Mouse (Mus musculus): ENCODE results near the gene Pde6d. TPM values are rescaled to one million over a fixed set of nuclear protein-coding genes. Genes with fewer than 3 reads are reported as not detected.

Gene Pde6d
- polyA plus RNA-seq, 1 experiment, result 74.9 TPM

DNA sequence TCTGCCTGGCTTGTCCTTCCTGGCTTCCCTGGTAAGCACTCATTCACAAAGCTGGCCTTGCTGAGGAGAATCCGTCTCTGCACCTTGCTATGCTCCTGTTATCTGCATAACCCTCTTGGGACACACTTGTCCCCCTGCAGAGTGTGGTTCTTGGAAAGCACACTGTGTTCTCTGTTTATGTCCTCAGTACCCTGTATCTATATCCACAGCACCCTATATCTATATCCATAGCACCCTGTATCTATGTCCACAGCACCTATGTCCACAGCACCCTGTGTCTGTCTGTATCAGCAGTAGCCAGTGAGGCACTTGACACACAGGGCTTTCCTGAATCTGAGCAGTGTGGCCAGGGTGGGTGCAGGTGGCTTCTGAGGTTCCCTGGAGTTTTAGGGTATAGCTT lies 28.5 kb upstream of the Pde6d start:
- H3K27ac ChIP-seq (ENCODE audit: insufficient read depth, low read length), result no peak overlapping the region
- H3K4me3 ChIP-seq (ENCODE audit: insufficient read depth, low read length), result no peak overlapping the region
- H3K4me1 ChIP-seq (ENCODE audit: control insufficient read depth, insufficient read depth, low read length), result no peaks in the 10 kb centered on the region
- TF ChIP-seq CTCF (IDR thresholded peaks at IDR 0.05; ENCODE audit: extremely low read depth, insufficient read depth, low read length) (no peak), POLR2A (IDR thresholded peaks at IDR 0.05; ENCODE audit: extremely low read depth, insufficient read depth, low read length) (no peak)

DNA sequence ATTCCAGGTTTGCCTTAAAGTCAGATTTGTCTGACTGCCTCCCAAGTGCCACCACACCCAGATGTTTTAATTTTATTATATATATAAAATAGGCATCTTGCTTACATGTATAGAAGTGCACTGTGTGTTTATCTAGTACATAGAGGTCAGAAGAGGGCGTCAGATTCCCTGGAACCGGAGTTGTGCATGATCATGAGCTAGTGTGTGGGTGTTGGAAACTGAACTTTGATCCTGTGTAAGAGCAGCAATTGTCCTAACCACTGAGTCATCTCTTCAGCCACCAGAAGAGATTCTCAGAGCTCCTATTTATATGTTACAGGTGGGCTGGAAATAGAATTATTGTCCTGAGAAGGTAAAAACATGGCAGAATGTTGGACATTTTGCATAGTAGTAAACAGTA lies 17.7 kb upstream of the Pde6d start:
- Histone ChIP-seq H3K4me1 (ENCODE audit: control insufficient read depth, insufficient read depth, low read length) (peaks cover 4% of the 10 kb centered on the region; the same call in 1 of the 2 replicates), H3K4me3 (ENCODE audit: insufficient read depth, low read length) (no peak overlapping the region), H3K27ac (ENCODE audit: insufficient read depth, low read length) (no peak overlapping the region)
- TF ChIP-seq POLR2A (IDR thresholded peaks at IDR 0.05; ENCODE audit: extremely low read depth, insufficient read depth, low read length), result no peak
- TF ChIP-seq CTCF (IDR thresholded peaks at IDR 0.05; ENCODE audit: extremely low read depth, insufficient read depth, low read length), result no peak

DNA sequence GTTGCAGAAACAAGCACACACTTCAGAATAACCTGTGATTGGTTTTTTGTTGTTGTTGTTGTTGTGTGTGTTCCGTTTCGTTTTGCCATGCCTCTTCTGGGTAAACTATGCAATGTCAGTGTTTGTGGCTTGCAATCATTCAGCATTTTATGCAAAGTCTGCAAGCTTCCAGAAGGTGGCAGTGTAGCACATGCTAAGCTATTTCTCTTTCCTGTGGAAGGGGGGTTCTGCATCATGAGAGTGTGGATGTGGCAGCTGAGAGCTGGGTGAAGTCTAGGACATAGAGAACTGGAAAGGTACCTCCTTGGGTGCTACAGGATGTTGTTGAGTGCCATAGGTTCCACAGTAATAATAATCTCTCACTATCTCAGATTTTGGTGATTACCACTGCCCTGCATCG lies 16.1 kb upstream of the Pde6d start:
- no peak for TF ChIP-seq POLR2A (IDR thresholded peaks at IDR 0.05; ENCODE audit: extremely low read depth, insufficient read depth, low read length)
- peak; percentile 55 for TF ChIP-seq CTCF (IDR thresholded peaks at IDR 0.05; ENCODE audit: extremely low read depth, insufficient read depth, low read length)
- Histone ChIP-seq H3K4me3 (ENCODE audit: insufficient read depth, low read length) (no peak overlapping the region), H3K4me1 (ENCODE audit: control insufficient read depth, insufficient read depth, low read length) (peaks cover 4% of the 10 kb centered on the region; the same call in 1 of the 2 replicates), H3K27ac (ENCODE audit: insufficient read depth, low read length) (no peak overlapping the region)

DNA sequence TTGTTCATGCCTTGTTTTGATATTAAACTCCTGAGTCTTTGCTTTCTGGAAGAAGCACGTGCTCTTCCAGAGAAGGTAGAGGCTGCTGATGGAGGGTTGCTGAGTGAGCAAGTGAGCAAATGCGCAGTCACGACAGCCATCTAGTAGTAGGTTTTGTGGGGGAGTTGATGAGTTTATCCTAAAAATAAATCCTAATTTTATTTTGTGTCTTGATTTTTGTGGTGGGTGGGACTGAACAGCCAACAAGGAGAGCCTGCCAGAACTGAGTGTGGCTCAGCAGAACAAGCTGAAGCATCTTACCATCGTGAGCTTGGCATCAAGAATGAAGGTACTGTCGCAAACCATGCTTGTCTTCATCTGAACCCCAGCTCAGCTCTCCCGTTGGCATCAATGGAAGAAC lies 14.1 kb upstream of the Pde6d start:
- TF ChIP-seq CTCF (IDR thresholded peaks at IDR 0.05; ENCODE audit: extremely low read depth, insufficient read depth, low read length), result no peak
- 0 out of 2 replicates have a peak, but pooled peaks have one; percentile 22 for TF ChIP-seq POLR2A (IDR thresholded peaks at IDR 0.05; ENCODE audit: extremely low read depth, insufficient read depth, low read length)
- H3K4me3 ChIP-seq (ENCODE audit: insufficient read depth, low read length), result no peak overlapping the region
- no peak overlapping the region for H3K27ac ChIP-seq (ENCODE audit: insufficient read depth, low read length)
- H3K4me1 ChIP-seq (ENCODE audit: control insufficient read depth, insufficient read depth, low read length), result peaks cover 4% of the 10 kb centered on the region; the same call in 1 of the 2 replicates

DNA sequence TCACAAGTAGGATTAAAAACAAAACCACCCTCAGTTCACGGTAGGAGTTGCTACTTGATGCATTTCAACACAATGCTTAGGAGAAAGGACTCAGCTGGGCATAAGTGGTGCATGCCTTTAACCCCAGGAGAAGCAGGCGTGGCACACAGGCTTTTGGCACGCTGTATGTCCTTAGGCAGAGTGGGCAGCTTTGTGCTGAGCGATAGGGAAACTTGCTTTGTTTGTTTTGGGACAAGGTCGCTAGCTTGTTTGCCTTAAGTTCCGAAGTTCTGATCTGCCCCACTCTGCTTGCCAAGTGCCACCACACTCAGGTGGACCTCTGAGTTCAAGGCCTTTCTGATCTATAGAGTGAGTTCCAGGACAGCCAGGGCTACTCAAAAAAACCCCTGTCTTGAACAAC lies 12.9 kb upstream of the Pde6d start:
- Histone ChIP-seq H3K4me1 (ENCODE audit: control insufficient read depth, insufficient read depth, low read length) (peaks cover 4% of the 10 kb centered on the region; the same call in 1 of the 2 replicates), H3K4me3 (ENCODE audit: insufficient read depth, low read length) (no peak overlapping the region), H3K27ac (ENCODE audit: insufficient read depth, low read length) (no peak overlapping the region)
- TF ChIP-seq POLR2A (IDR thresholded peaks at IDR 0.05; ENCODE audit: extremely low read depth, insufficient read depth, low read length) (no peak), CTCF (IDR thresholded peaks at IDR 0.05; ENCODE audit: extremely low read depth, insufficient read depth, low read length) (no peak)

DNA sequence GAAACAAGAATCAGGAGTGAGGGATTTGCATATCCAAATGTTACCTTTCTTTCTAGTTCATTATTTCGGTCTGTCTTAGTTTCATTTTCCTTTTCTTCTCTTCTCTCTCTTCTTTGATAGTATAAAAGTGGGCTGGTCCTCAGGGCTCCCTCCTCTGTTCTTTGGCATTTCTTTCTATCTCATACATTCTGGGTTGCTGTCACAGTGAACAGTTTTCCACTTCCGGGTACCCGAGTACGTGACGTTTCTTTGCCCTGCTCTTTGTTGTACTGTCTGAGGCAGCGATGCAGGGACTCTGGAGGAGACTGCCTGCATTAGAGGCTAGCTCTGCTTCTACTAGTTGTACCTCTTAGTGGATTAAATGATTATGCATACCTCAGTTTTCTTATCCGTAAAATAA lies 12.1 kb upstream of the Pde6d start:
- H3K4me1 ChIP-seq (ENCODE audit: control insufficient read depth, insufficient read depth, low read length), result peaks cover 4% of the 10 kb centered on the region; the same call in 1 of the 2 replicates
- TF ChIP-seq POLR2A (IDR thresholded peaks at IDR 0.05; ENCODE audit: extremely low read depth, insufficient read depth, low read length) (no peak), CTCF (IDR thresholded peaks at IDR 0.05; ENCODE audit: extremely low read depth, insufficient read depth, low read length) (no peak)
- H3K27ac ChIP-seq (ENCODE audit: insufficient read depth, low read length), result no peak overlapping the region
- no peak overlapping the region for H3K4me3 ChIP-seq (ENCODE audit: insufficient read depth, low read length)

DNA sequence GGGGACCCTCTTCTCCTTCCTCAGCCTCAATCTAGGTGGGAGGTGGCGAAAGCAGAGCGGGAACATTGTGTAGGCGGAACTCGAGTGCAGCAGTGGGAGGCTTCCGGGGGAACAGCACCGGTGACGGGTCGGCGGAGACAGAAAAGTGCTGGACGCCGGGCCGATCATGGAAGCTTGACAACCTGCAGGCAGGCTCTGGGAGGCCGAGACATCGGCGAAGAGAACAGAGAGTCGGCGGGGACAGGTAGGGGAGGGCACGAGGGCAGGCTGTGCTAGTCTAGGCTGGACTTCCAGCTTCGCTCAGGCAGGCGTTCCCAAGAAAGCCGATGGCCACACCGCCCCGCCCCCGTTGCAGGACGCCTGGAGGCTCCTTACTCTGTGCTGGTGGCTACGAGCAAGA lies 4.6 kb upstream of the Pde6d start:
- Histone ChIP-seq H3K27ac (ENCODE audit: insufficient read depth, low read length) (no peak overlapping the region), H3K4me1 (ENCODE audit: control insufficient read depth, insufficient read depth, low read length) (no peaks in the 10 kb centered on the region), H3K4me3 (ENCODE audit: insufficient read depth, low read length) (peak overlapping the region; percentile 72)
- TF ChIP-seq POLR2A (IDR thresholded peaks at IDR 0.05; ENCODE audit: extremely low read depth, insufficient read depth, low read length) (peak; percentile 66; the same call in 1 of the 2 replicates), CTCF (IDR thresholded peaks at IDR 0.05; ENCODE audit: extremely low read depth, insufficient read depth, low read length) (no peak)

DNA sequence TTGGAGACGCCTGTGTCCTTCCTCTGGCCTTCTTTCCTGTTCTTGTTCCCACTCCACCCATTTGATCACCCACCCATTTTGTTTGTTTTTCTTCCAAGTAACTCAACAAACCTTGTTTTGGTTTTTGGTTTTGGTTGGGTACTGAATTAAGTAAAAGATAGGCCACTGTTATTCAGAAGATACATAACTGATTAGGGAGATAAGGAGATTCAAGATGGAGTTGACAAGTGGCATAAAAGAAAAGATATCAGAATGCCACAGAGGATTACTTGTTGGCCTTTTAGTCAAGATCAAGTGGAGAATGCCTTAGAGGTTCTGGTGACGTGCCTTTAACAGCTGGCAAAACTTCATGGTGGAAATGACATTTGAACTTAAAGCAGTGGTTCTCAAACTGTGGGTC lies 1.3 kb upstream of the Pde6d start:
- no peak for TF ChIP-seq POLR2A (IDR thresholded peaks at IDR 0.05; ENCODE audit: extremely low read depth, insufficient read depth, low read length)
- no peak for TF ChIP-seq CTCF (IDR thresholded peaks at IDR 0.05; ENCODE audit: extremely low read depth, insufficient read depth, low read length)
- Histone ChIP-seq H3K4me3 (ENCODE audit: insufficient read depth, low read length) (no peak overlapping the region), H3K4me1 (ENCODE audit: control insufficient read depth, insufficient read depth, low read length) (no peaks in the 10 kb centered on the region; the same call in 1 of the 2 replicates), H3K27ac (ENCODE audit: insufficient read depth, low read length) (no peak overlapping the region)

DNA sequence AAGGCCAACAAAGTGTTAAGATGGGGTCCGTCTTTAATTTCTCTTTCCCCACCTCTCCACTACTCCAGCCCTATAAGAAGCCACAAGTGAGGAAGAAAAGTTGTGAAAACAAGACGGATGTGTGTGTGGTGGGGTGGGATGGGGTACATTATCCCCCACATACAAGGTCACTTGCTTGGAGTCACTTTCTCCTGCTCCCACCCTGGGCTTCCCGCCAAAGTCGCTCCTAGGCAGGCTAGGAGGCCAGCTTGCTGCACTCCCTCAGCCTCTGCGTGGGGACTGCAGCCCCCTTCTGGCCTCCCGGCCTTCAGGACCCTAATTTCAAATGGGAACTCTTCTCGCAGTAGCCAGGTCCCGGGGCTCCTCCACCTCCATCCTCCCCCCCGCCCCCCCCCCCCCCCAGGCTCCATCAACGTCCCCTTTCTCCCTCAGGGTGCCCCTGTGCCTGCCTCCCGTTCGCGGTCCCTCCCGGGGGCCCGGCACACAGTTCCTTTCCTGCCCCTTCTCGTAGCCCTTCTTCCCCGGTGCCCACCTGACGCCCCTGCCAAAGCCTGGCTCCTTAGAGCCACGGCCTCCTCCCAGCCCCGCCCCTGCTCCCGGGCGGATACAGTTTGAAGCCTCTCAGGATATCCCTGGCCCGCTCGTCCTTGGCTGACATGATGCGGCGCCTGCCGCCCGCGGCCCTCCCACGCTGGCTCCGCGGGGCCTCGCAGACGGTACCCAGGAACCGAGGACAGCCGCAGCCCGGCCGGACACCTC lies 558 bp downstream of the Pde6d start:
- no peak for TF ChIP-seq POLR2A (IDR thresholded peaks at IDR 0.05; ENCODE audit: extremely low read depth, insufficient read depth, low read length)
- TF ChIP-seq CTCF (IDR thresholded peaks at IDR 0.05; ENCODE audit: extremely low read depth, insufficient read depth, low read length), result no peak
- Histone ChIP-seq H3K4me1 (ENCODE audit: control insufficient read depth, insufficient read depth, low read length) (no peaks in the 10 kb centered on the region; the same call in 1 of the 2 replicates), H3K4me3 (ENCODE audit: insufficient read depth, low read length) (peak overlapping the region; percentile 40), H3K27ac (ENCODE audit: insufficient read depth, low read length) (no peak overlapping the region)

DNA sequence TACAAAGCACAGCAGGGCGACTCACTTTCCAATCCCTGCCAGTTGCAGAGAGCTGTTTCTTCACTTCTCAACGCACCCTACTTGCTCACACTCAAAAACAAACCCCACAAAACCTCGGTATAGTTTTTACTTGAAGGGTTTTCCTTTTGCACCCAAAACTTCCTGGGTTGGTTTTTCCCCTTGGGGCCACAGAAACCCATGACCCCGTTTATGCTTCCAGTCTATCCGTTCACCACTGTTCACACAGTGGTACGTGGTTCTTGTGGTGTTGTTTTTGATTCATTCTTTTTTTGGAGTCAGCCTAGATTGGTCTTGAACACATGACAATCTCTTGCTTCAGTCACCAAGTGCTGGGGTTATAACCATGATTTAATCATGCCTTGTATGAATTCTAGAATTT lies 2.0 kb downstream of the Pde6d start:
- TF ChIP-seq CTCF (IDR thresholded peaks at IDR 0.05; ENCODE audit: extremely low read depth, insufficient read depth, low read length), result no peak
- no peak for TF ChIP-seq POLR2A (IDR thresholded peaks at IDR 0.05; ENCODE audit: extremely low read depth, insufficient read depth, low read length)
- no peak overlapping the region for H3K27ac ChIP-seq (ENCODE audit: insufficient read depth, low read length)
- H3K4me1 ChIP-seq (ENCODE audit: control insufficient read depth, insufficient read depth, low read length), result no peaks in the 10 kb centered on the region; the same call in 1 of the 2 replicates
- no peak overlapping the region for H3K4me3 ChIP-seq (ENCODE audit: insufficient read depth, low read length)

Measured in cortical plate, adult 2 months (tissue).